ENCODE assay signal across 19 mouse cellular contexts in genomic region chr1:90509371-90509770, GRCm38 (mm10).
A peak's percentile ranks its signal among the peaks of the same experiment; 100 is the strongest.
DNase-seq lines count a peak whose midpoint lies in the region; ATAC-seq and TF ChIP-seq lines count a peak whose summit lies in the region.
"Had no signal": no experiment of that assay in that cellular context is flagged by ENCODE, and none has a peak within 500 bp of the region (broad histone marks: within the 10 kb centered on the region; RNA-seq: fewer than 3 reads in every experiment).

No protein-coding gene starts in this region.

- TF ChIP-seq CTCF in kidney, postnatal 0 days (IDR thresholded peaks at IDR 0.05; ENCODE audit: low read depth) = no peak

- no peaks in the 10 kb centered on the region for H3K9me3 ChIP-seq in kidney, postnatal 0 days (replicated peaks; ENCODE audit: low read length)
- H3K9me3 ChIP-seq: embryonic facial prominence, embryonic 12.5 days; heart, embryonic 15.5 days; hindbrain, embryonic 13.5 days; intestine, embryonic 15.5 days; liver, embryonic 12.5 days; neural tube, embryonic 15.5 days; stomach, embryonic 15.5 days had no signal

- 76% methylated on average over 7 of the region's 7 CpGs for WGBS in kidney, postnatal 0 days

- H3K4me2 ChIP-seq in kidney, postnatal 0 days (ENCODE audit: low read length) = no peak overlapping the region
- H3K4me2 ChIP-seq: embryonic facial prominence, embryonic 12.5 days; heart, embryonic 15.5 days; hindbrain, embryonic 13.5 days; intestine, embryonic 15.5 days; liver, embryonic 12.5 days; midbrain, embryonic 11.5 days; neural tube, embryonic 15.5 days; stomach, embryonic 15.5 days had no signal

- ATAC-seq in kidney, postnatal 0 days (replicated peaks; ENCODE audit: low FRiP score, low read depth) = no peak
- ATAC-seq: intestine, embryonic 15.5 days; liver, embryonic 12.5 days; Patski had no signal

- no peak overlapping the region for H3K9ac ChIP-seq in kidney, postnatal 0 days (ENCODE audit: low read depth, low read length)
- H3K9ac ChIP-seq: embryonic facial prominence, embryonic 12.5 days; heart, embryonic 15.5 days; hindbrain, embryonic 13.5 days; intestine, embryonic 15.5 days; liver, embryonic 12.5 days; neural tube, embryonic 15.5 days; stomach, embryonic 15.5 days had no signal

- no peaks in the 10 kb centered on the region for H3K4me1 ChIP-seq in kidney, postnatal 0 days (replicated peaks; ENCODE audit: insufficient read depth, low read length)
- H3K4me1 ChIP-seq: intestine, embryonic 15.5 days had no signal

- intact Hi-C loops in gastrocnemius, postnatal 36 days (cut with DNase I) = no loop called here

- no peaks in the 10 kb centered on the region for H3K36me3 ChIP-seq in kidney, postnatal 0 days (ENCODE audit: insufficient read depth, low read length)
- H3K36me3 ChIP-seq: embryonic facial prominence, embryonic 12.5 days; heart, embryonic 15.5 days; hindbrain, embryonic 13.5 days; intestine, embryonic 15.5 days; liver, embryonic 12.5 days; neural tube, embryonic 15.5 days; stomach, embryonic 15.5 days had no signal

- peak; percentile 49 for DNase-seq in gastrocnemius, adult 18-20 months (ENCODE audit: low spot score)
- DNase-seq in gastrocnemius, postnatal 36 days = no peak
- DNase-seq in kidney, postnatal 0 days (ENCODE audit: low spot score) = peak; percentile 42
- no peak for DNase-seq in kidney, postnatal 4 days
- DNase-seq in lung, postnatal 14 days = peak; percentile 7
- DNase-seq in lung, postnatal 10 days = no peak
- DNase-seq in skeletal muscle tissue, adult 2 months (ENCODE audit: low read depth, low spot score) = peak; percentile 84
- no peak for DNase-seq in adrenal gland, adult 2 months
- DNase-seq: cerebellum, adult 18-20 months; spleen, adult 18-20 months had no signal

- no peak overlapping the region for H3K4me3 ChIP-seq in kidney, postnatal 0 days (replicated peaks; ENCODE audit: low read depth, low read length)
- H3K4me3 ChIP-seq: embryonic facial prominence, embryonic 12.5 days; heart, embryonic 15.5 days; hindbrain, embryonic 13.5 days; intestine, embryonic 15.5 days; liver, embryonic 12.5 days; neural tube, embryonic 15.5 days; stomach, embryonic 15.5 days had no signal

- no peaks in the 10 kb centered on the region for H3K27me3 ChIP-seq in kidney, postnatal 0 days (ENCODE audit: insufficient read depth, low read length)
- H3K27me3 ChIP-seq: embryonic facial prominence, embryonic 12.5 days; heart, embryonic 15.5 days; intestine, embryonic 15.5 days; liver, embryonic 12.5 days; neural tube, embryonic 15.5 days; Patski; stomach, embryonic 15.5 days had no signal

- H3K27ac ChIP-seq in kidney, postnatal 0 days = no peak overlapping the region
- H3K27ac ChIP-seq: embryonic facial prominence, embryonic 12.5 days; heart, embryonic 15.5 days; hindbrain, embryonic 13.5 days; intestine, embryonic 15.5 days; liver, embryonic 12.5 days; neural tube, embryonic 15.5 days; stomach, embryonic 15.5 days had no signal

Comparison
In these comparisons a context has a peak if more than half of its experiments do, and no peak if none do; other contexts are left out.
1. DNase-seq: peak in gastrocnemius, adult 18-20 months (single experiment), kidney, postnatal 0 days (single experiment), lung, postnatal 14 days (single experiment) and skeletal muscle tissue, adult 2 months (single experiment); none in gastrocnemius, postnatal 36 days (0 of 2), kidney, postnatal 4 days (0 of 2), lung, postnatal 10 days (single experiment) and adrenal gland, adult 2 months (single experiment).